Mouse (Mus musculus) 416B (cell line): ENCODE measurements around the gene Arhgef1.

ENCODE experiments used
- DNase-seq: peaks from one replicate; pipeline ENCODE4 v3.0.0; 2011; ENCODE audit warnings: low read depth

The Arhgef1 gene

GRCm38 (mm10) chr7:24944257-24944950, 41.7 kb downstream of the Arhgef1 start, which contains the start of gene Gm4881:
Gm4881 (minus strand) TSS chr7:24944494.
- no peak for DNase-seq

- DNase-seq, result no peak
Observed at GRCm38 (mm10) chr7:24947316-24948048, 44.8 kb downstream of the Arhgef1 start.

- no peak for DNase-seq
Observed at GRCm38 (mm10) chr7:24948774-24949173, 46.1 kb downstream of the Arhgef1 start.

GRCm38 (mm10) chr7:24949958-24950623, 47.4 kb downstream of the Arhgef1 start:
- peak; percentile 69 for DNase-seq

- no peak for DNase-seq
Observed at GRCm38 (mm10) chr7:24953966-24954365, 51.3 kb downstream of the Arhgef1 start.

GRCm38 (mm10) chr7:24954450-24954849, 51.7 kb downstream of the Arhgef1 start:
- peak; percentile 58 for DNase-seq

- no peak for DNase-seq
Observed at GRCm38 (mm10) chr7:24955226-24955625, 52.5 kb downstream of the Arhgef1 start.

GRCm38 (mm10) chr7:24964288-24964687, 61.6 kb downstream of the Arhgef1 start:
- DNase-seq, result no peak

- peak; percentile 76 for DNase-seq
Observed at GRCm38 (mm10) chr7:24964897-24965535, 62.3 kb downstream of the Arhgef1 start.

GRCm38 (mm10) chr7:24967966-24968365, 65.3 kb downstream of the Arhgef1 start:
- no peak for DNase-seq

- DNase-seq, result no peak
Observed at GRCm38 (mm10) chr7:24968463-24968862, 65.8 kb downstream of the Arhgef1 start.

- DNase-seq, result no peak
Observed at GRCm38 (mm10) chr7:24969805-24970204, 67.1 kb downstream of the Arhgef1 start.

GRCm38 (mm10) chr7:24970341-24970740, 67.6 kb downstream of the Arhgef1 start:
- DNase-seq, result no peak

- DNase-seq, result peak; percentile 79
Observed at GRCm38 (mm10) chr7:24971261-24971971, 68.7 kb downstream of the Arhgef1 start.

- peak; percentile 98 for DNase-seq
Observed at GRCm38 (mm10) chr7:24971972-24972893, 69.5 kb downstream of the Arhgef1 start, which contains the start of gene Rabac1. Rabac1 (minus strand) TSS chr7:24972754.

GRCm38 (mm10) chr7:24973208-24973607, 70.5 kb downstream of the Arhgef1 start:
- DNase-seq, result no peak

- no peak for DNase-seq
Observed at GRCm38 (mm10) chr7:24973902-24974301, 71.2 kb downstream of the Arhgef1 start.

- peak; percentile 88 for DNase-seq
Observed at GRCm38 (mm10) chr7:24974893-24975595, 72.3 kb downstream of the Arhgef1 start.
